Mouse (Mus musculus): ENCODE measurements around the gene Ms4a8a. TPM values are rescaled to one million over a fixed set of nuclear protein-coding genes. Genes with fewer than 3 reads are reported as not detected.

Gene Ms4a8a
- polyA plus RNA-seq (2017; shearing (Covaris generic)) = 1.1 TPM

GRCm38 (mm10) chr19:11080934-11081333, at the start of gene Ms4a8a:
TSS of gene Ms4a8a (minus strand) at chr19:11081102.

GRCm38 (mm10) chr19:11017891-11018290, 63.0 kb downstream of the Ms4a8a start, which contains the start of gene Ms4a18:
TSS of gene Ms4a18 (minus strand) at chr19:11018031.

Other genes starting within 250 kb of the Ms4a8a start
- 19.5 TPM for gene Slc15a3, start 241.4 kb downstream of the Ms4a8a start, polyA plus RNA-seq (2017; shearing (Covaris generic))
- 2.6 TPM for gene Tmem132a, start 211.2 kb downstream of the Ms4a8a start, polyA plus RNA-seq (2017; shearing (Covaris generic))
- gene Tmem109, start 199.1 kb downstream of the Ms4a8a start, polyA plus RNA-seq (2017; shearing (Covaris generic)) = 54.6 TPM
- 50.8 TPM for gene Prpf19, start 185.9 kb downstream of the Ms4a8a start, polyA plus RNA-seq (2017; shearing (Covaris generic))
- gene Zp1, start 160.5 kb downstream of the Ms4a8a start, polyA plus RNA-seq (2017; shearing (Covaris generic)) = not detected
- gene Ptgdr2, start 143.9 kb downstream of the Ms4a8a start, polyA plus RNA-seq (2017; shearing (Covaris generic)) = not detected
- 17.1 TPM for gene Ccdc86, start 131.8 kb downstream of the Ms4a8a start, polyA plus RNA-seq (2017; shearing (Covaris generic))
- gene Ms4a10, start 106.4 kb downstream of the Ms4a8a start, polyA plus RNA-seq (2017; shearing (Covaris generic)) = not detected
- 0.44 TPM for gene Ms4a15, start 87.9 kb downstream of the Ms4a8a start, polyA plus RNA-seq (2017; shearing (Covaris generic))
- gene Ms4a18, start 63.1 kb downstream of the Ms4a8a start, polyA plus RNA-seq (2017; shearing (Covaris generic)) = not detected
- not detected for gene 1700017D01Rik, start 49.8 kb upstream of the Ms4a8a start, polyA plus RNA-seq (2017; shearing (Covaris generic))
- not detected for gene 1700025F22Rik, start 84.2 kb upstream of the Ms4a8a start, polyA plus RNA-seq (2017; shearing (Covaris generic))
- not detected for gene Ms4a13, start 115.6 kb upstream of the Ms4a8a start, polyA plus RNA-seq (2017; shearing (Covaris generic))
- gene Ms4a12, start 151.3 kb upstream of the Ms4a8a start, polyA plus RNA-seq (2017; shearing (Covaris generic)) = not detected
- gene Ms4a1, start 185.1 kb upstream of the Ms4a8a start, polyA plus RNA-seq (2017; shearing (Covaris generic)) = 0.41 TPM
- not detected for gene Ms4a5, start 202.8 kb upstream of the Ms4a8a start, polyA plus RNA-seq (2017; shearing (Covaris generic))
- gene Ms4a14, start 233.4 kb upstream of the Ms4a8a start, polyA plus RNA-seq (2017; shearing (Covaris generic)) = not detected

All from effector memory CD4-positive, alpha-beta T cell, adult 7 months (primary cell).